Mouse (Mus musculus) gonadal fat pad, adult 2 months (tissue): ENCODE results near the gene Glis3. TPM values are rescaled to one million over a fixed set of nuclear protein-coding genes. Genes with fewer than 3 reads are reported as not detected.

Source experiments
- DNase-seq: peaks from one replicate; pipeline ENCODE4 v3.0.0-alpha.2; 2012; ENCODE audit warnings: low read depth
- polyA plus RNA-seq: library from polyadenylated mRNA; depleted of rRNA; stranded (reverse); fragments of >200 nt; gene quantifications from 2 replicates; pipeline ENCODE4 v1.2.3, GENCODE M21; 2012

Gene Glis3
- polyA plus RNA-seq, 1 experiment: 8.6 TPM

- DNase-seq: no peak
These were observed 24.7 kb downstream of the Glis3 start for GRCm38 (mm10) chr19:28655166-28655565.

GRCm38 (mm10) chr19:28650836-28651235 is 29.0 kb downstream of the Glis3 start:
- DNase-seq: no peak

- no peak for DNase-seq
These were observed 30.4 kb downstream of the Glis3 start for GRCm38 (mm10) chr19:28649489-28649888.

- DNase-seq: no peak
These were observed 31.0 kb downstream of the Glis3 start for GRCm38 (mm10) chr19:28648881-28649280.

GRCm38 (mm10) chr19:28647424-28647823 is 32.5 kb downstream of the Glis3 start:
- DNase-seq: no peak

GRCm38 (mm10) chr19:28646286-28646685 is 33.6 kb downstream of the Glis3 start:
- DNase-seq: no peak

GRCm38 (mm10) chr19:28640861-28641381 is 39.0 kb downstream of the Glis3 start:
- no peak for DNase-seq

GRCm38 (mm10) chr19:28635991-28636553 is 43.8 kb downstream of the Glis3 start:
- no peak for DNase-seq

GRCm38 (mm10) chr19:28634986-28635385 is 44.9 kb downstream of the Glis3 start:
- no peak for DNase-seq

- no peak for DNase-seq
These were observed 51.5 kb downstream of the Glis3 start for GRCm38 (mm10) chr19:28628416-28628815.

- DNase-seq: no peak
These were observed 53.7 kb downstream of the Glis3 start for GRCm38 (mm10) chr19:28626189-28626588.

GRCm38 (mm10) chr19:28624571-28624970 is 55.3 kb downstream of the Glis3 start:
- no peak for DNase-seq

- no peak for DNase-seq
These were observed 56.2 kb downstream of the Glis3 start for GRCm38 (mm10) chr19:28623726-28624125.

GRCm38 (mm10) chr19:28621608-28622505 is 58.0 kb downstream of the Glis3 start:
- no peak for DNase-seq

- no peak for DNase-seq
These were observed 62.1 kb downstream of the Glis3 start for GRCm38 (mm10) chr19:28617736-28618135.

GRCm38 (mm10) chr19:28617191-28617590 is 62.7 kb downstream of the Glis3 start:
- no peak for DNase-seq

- DNase-seq: no peak
These were observed 63.4 kb downstream of the Glis3 start for GRCm38 (mm10) chr19:28616487-28616886.

GRCm38 (mm10) chr19:28612249-28612648 is 67.6 kb downstream of the Glis3 start:
- DNase-seq: no peak

- DNase-seq: no peak
These were observed 71.1 kb downstream of the Glis3 start for GRCm38 (mm10) chr19:28608747-28609146.

GRCm38 (mm10) chr19:28608277-28608676 is 71.6 kb downstream of the Glis3 start:
- peak; percentile 60 for DNase-seq

GRCm38 (mm10) chr19:28600866-28601265 is 79.0 kb downstream of the Glis3 start:
- DNase-seq: no peak

GRCm38 (mm10) chr19:28594215-28594614 is 85.7 kb downstream of the Glis3 start:
- DNase-seq: no peak

GRCm38 (mm10) chr19:28592981-28593380 is 86.9 kb downstream of the Glis3 start:
- DNase-seq: no peak
